Mouse (Mus musculus): ENCODE measurements around the gene Rras2. TPM values are rescaled to one million over a fixed set of nuclear protein-coding genes. Genes with fewer than 3 reads are reported as not detected.

The Rras2 gene
- polyA plus RNA-seq, 1 experiment from 2014 or later = 24.4 TPM

DNA sequence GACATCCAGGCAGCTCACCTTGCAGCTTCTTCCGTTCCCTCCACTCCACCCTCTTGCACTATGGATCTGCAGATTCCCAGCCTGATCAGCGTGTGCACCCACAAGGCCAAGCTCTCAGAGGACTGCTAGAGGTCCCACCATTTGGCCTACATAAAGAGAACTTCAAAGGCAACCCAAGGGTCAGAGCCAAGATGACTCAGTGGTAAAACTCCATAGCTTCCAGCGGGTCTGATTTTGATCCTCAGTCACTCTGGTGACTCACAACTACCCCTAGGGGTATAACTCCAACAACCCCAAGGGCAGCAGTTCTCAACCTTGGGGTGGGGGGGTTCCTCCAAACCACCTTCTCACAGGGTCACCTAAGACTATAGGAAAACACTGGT lies 47.1 kb downstream of the Rras2 start:
- ATAC-seq (ENCODE audit: insufficient number of reproducible peaks, insufficient read depth, low FRiP score, low TSS enrichment) = no peak
- H3K9ac ChIP-seq = no peak overlapping the region
- no peak overlapping the region for H3K4me2 ChIP-seq (replicated peaks)
- no peaks in the 10 kb centered on the region for H3K9me3 ChIP-seq
- no peaks in the 10 kb centered on the region for H3K36me3 ChIP-seq
- peaks cover 33% of the 10 kb centered on the region for H3K4me1 ChIP-seq
- no peak overlapping the region for H3K4me3 ChIP-seq
- H3K27me3 ChIP-seq = no peaks in the 10 kb centered on the region
- no peak overlapping the region for H3K27ac ChIP-seq
- 83% methylated on average over 3 of the region's 3 CpGs for WGBS

DNA sequence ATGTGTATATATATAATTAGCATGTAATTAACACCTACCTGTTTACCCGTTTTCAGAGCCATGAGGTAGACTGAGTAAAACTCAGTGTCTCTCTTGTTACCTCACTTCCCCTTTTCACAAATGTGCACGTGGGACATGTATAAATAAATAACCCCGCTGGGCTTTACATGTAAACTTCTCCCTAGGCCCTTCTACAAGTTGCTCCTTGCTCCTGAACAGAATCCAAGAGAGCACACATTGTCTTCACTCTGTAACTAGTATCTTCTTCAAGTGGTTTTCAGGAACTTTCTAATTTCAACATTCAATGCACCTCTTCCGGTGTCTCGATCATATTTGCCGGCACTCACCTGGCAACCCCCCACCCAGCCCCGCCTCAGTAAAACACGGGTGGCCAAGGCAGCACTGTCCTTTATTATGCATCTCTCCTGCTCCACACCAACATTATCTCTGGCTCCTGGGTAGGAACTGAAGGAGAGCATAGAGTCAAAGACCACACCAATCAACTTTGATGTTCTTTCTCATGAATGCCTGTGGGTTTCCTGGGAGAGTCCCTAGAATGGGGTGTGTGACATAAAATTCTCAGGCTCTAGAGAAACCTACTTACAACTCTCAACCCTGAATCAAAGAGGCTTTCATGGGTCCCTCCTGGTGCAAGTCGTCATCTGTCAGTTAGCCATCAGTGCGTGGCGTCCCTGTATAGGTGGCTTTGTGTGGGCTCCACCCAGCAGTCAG lies 47.7 kb downstream of the Rras2 start:
- Histone ChIP-seq H3K9ac (no peak overlapping the region), H3K36me3 (no peaks in the 10 kb centered on the region), H3K9me3 (no peaks in the 10 kb centered on the region), H3K27me3 (no peaks in the 10 kb centered on the region), H3K4me1 (peaks cover 38% of the 10 kb centered on the region), H3K4me2 (replicated peaks) (no peak overlapping the region), H3K4me3 (no peak overlapping the region), H3K27ac (no peak overlapping the region)
- 82% methylated on average over 11 of the region's 11 CpGs for WGBS
- ATAC-seq (ENCODE audit: insufficient number of reproducible peaks, insufficient read depth, low FRiP score, low TSS enrichment) = no peak

DNA sequence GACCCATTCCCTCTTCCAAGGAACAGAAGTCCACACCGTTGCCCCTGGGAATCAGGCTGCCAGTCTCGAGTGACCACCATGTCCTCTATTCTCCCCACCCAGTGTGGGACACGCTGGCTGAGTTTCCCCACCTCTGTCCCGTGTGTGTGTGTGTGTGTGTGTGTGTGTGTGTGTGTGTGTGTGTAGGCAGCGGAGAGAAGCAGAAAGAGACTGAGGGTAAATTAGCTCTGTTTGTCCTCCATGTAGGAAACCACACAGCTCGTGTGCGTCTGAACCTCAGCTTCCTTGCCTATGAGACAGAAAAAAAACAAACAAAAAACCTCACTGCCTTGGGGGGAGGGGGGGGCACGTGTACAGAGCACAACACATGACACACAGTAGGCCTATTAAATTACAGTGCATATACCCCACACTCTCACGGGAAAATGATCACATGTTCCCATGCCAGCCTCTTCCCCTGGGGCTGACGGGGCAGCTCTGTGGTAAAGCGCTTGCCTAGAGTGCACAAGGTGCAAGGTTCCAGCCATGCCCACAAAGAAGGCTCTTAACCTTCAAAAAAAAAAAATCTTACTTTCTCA lies 48.5 kb downstream of the Rras2 start:
- no peak overlapping the region for H3K9ac ChIP-seq
- H3K27ac ChIP-seq = no peak overlapping the region
- 70% methylated on average over 11 of the region's 11 CpGs for WGBS
- no peaks in the 10 kb centered on the region for H3K27me3 ChIP-seq
- peaks cover 41% of the 10 kb centered on the region for H3K4me1 ChIP-seq
- H3K9me3 ChIP-seq = no peaks in the 10 kb centered on the region
- H3K4me3 ChIP-seq = no peak overlapping the region
- ATAC-seq (ENCODE audit: insufficient number of reproducible peaks, insufficient read depth, low FRiP score, low TSS enrichment) = no peak
- H3K4me2 ChIP-seq (replicated peaks) = no peak overlapping the region
- no peaks in the 10 kb centered on the region for H3K36me3 ChIP-seq

DNA sequence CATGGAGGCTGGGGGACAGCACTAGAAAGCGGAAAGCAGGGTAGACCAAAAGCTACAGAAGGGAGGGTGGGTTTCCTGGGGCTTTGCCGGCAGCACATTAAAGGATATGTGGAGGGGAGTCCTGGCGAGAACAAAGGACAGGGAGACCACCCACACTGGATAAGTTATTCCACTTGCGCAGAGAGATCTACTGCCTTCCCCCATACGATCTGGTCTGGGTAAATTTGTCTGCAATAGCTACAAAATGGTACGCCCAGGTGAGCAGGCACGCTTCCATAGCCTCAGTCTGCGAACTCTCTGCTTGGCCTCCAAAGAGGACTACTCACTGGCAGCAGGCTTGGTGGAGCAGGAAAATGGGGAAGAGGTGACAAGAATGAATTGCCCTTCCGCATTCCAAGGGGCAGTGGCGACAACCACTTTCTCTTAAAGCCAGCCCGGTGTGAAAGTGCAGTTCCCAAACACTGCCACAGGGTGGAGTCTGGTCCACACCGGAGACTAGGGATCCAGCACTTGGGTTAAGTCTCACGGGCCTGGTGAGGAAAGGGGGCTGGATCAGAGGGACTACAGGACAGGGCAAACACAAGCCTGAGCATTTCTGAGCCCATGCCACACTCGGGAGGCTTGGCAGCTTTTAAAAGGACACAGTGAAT lies 50.9 kb downstream of the Rras2 start:
- WGBS = 9% methylated on average over 14 of the region's 14 CpGs

DNA sequence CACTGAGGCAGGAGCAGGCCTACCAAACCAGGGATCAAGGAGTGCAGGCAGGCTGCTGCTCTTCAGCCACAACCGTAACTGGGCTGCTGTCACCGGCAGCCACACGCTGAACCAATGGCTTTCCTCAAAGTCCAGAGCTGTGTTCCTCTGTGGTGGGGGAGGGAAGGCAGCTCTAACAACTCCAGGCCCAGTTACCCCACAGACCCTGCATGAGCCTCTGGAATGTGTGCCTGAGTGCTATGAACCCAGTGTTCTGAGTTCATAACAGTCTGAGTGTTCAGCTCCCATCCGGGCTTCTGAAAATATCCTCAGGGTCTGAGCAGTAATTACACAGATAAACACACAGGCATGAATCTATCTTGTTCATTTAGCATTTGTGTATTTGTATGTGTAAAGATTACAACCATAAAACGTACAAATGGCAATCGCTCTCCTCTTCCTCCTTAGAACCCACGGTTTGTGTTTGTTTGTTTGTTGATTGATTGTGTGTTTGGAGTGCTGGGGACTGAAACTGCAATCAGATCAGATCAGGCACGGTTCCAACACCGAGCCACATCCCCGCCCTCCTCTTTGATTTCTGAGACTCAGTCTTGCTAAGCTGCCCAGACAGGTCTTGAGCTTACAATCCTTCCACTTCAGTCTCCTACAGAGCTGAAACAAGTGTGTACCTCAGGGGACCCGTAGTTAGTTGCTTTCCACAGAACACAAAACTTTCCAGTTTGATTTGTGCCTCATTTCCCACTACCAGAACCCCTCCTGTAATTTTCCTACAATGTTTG lies 52.0 kb downstream of the Rras2 start:
- Histone ChIP-seq H3K27ac (0 out of 2 replicates have a peak overlapping the region, but pooled peaks have one; percentile 52), H3K4me1 (peaks cover 25% of the 10 kb centered on the region), H3K36me3 (no peaks in the 10 kb centered on the region), H3K9ac (no peak overlapping the region), H3K9me3 (no peaks in the 10 kb centered on the region), H3K4me3 (no peak overlapping the region), H3K27me3 (no peaks in the 10 kb centered on the region), H3K4me2 (replicated peaks) (no peak overlapping the region)
- peak; percentile 65 for ATAC-seq (ENCODE audit: insufficient number of reproducible peaks, insufficient read depth, low FRiP score, low TSS enrichment)
- WGBS = 19% methylated on average over 11 of the region's 11 CpGs

More for the DNA sequence above, 50.9 kb downstream of the Rras2 start:
- ATAC-seq (ENCODE audit: insufficient number of reproducible peaks, insufficient read depth, low FRiP score, low TSS enrichment) = peak; percentile 57; the same call in 1 of the 2 replicates
- H3K36me3 ChIP-seq = no peaks in the 10 kb centered on the region
- H3K9me3 ChIP-seq = no peaks in the 10 kb centered on the region
- peak overlapping the region; percentile 49 for H3K4me2 ChIP-seq (replicated peaks)
- no peak overlapping the region for H3K27ac ChIP-seq
- peaks cover 35% of the 10 kb centered on the region for H3K4me1 ChIP-seq
- H3K9ac ChIP-seq = 0 out of 2 replicates have a peak overlapping the region, but pooled peaks have one; percentile 15
- H3K4me3 ChIP-seq = peak overlapping the region; percentile 23; the same call in 1 of the 2 replicates
- H3K27me3 ChIP-seq = no peaks in the 10 kb centered on the region

DNA sequence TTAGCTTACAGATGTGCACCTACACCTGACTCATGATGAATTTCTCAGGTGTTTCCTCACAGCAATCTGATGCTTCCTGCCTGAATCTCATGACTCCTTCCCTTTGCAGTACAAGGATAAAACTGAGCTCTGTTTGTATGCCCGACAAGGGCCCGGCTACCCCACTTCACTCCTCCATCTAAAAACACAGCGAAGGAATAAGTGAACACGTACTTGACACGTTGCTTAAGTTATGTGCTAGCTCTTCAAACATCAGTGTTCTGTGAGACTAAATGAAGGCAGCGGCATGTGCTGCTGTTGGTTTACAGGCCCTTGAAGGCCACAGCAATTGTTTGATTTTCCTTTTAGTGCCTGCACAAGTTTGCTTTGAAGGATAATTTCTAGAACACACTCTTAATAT lies 53.6 kb downstream of the Rras2 start:
- Histone ChIP-seq H3K4me3 (no peak overlapping the region), H3K4me2 (replicated peaks) (no peak overlapping the region), H3K9ac (no peak overlapping the region), H3K4me1 (peaks cover 25% of the 10 kb centered on the region), H3K36me3 (no peaks in the 10 kb centered on the region), H3K9me3 (no peaks in the 10 kb centered on the region), H3K27ac (no peak overlapping the region), H3K27me3 (no peaks in the 10 kb centered on the region)
- WGBS = 88% methylated on average over 6 of the region's 6 CpGs
- ATAC-seq (ENCODE audit: insufficient number of reproducible peaks, insufficient read depth, low FRiP score, low TSS enrichment) = no peak

DNA sequence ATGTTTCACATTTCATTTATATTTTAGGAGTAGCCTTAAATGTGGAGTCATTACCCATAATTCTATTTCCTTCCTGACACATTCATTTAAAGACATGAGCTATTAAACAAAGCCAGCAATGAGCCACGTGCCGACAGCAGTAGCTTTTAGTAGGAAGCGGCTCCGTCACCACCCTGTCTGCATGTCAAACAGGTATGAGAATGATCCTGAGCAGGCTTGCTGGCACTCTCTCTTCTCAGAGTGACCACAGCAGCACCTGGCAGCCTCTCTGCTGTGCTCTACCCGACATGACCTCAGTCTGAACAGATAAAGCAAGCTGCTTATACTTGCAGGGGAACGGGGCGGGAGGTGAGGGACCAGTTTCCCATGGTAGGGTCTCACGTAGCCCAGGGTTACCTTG lies 54.0 kb downstream of the Rras2 start:
- peaks cover 25% of the 10 kb centered on the region for H3K4me1 ChIP-seq
- no peaks in the 10 kb centered on the region for H3K36me3 ChIP-seq
- no peak overlapping the region for H3K9ac ChIP-seq
- no peak for ATAC-seq (ENCODE audit: insufficient number of reproducible peaks, insufficient read depth, low FRiP score, low TSS enrichment)
- H3K4me3 ChIP-seq = no peak overlapping the region
- no peaks in the 10 kb centered on the region for H3K27me3 ChIP-seq
- no peak overlapping the region for H3K4me2 ChIP-seq (replicated peaks)
- H3K27ac ChIP-seq = no peak overlapping the region
- 59% methylated on average over 8 of the region's 8 CpGs for WGBS
- H3K9me3 ChIP-seq = no peaks in the 10 kb centered on the region

DNA sequence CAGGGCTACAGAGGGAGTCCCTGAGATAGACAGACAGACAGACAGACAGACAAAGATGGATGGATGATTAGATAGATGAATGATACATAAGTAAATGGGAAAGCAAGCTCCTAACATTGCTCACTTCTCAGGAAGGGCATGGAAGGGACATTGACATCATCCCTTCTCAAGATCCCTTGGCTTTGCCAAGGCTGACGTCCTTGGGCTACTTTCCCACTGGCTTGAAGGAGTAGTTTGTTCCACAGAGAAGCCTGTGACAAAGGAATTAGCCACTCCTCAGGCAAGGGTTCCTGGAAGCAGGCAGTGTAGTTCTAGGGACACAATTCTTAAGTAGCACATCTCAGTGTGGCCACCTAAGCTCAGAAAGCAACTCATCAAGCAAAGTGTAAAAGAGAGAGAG lies 55.1 kb downstream of the Rras2 start:
- Histone ChIP-seq H3K4me3 (no peak overlapping the region), H3K9me3 (no peaks in the 10 kb centered on the region), H3K9ac (no peak overlapping the region), H3K36me3 (0 out of 2 replicates have a peak, but pooled peaks cover 2% of the 10 kb centered on the region), H3K27me3 (no peaks in the 10 kb centered on the region), H3K4me2 (replicated peaks) (no peak overlapping the region), H3K27ac (no peak overlapping the region), H3K4me1 (peaks cover 25% of the 10 kb centered on the region)
- no peak for ATAC-seq (ENCODE audit: insufficient number of reproducible peaks, insufficient read depth, low FRiP score, low TSS enrichment)
- 66% methylated on average over 1 of the region's 1 CpGs for WGBS

DNA sequence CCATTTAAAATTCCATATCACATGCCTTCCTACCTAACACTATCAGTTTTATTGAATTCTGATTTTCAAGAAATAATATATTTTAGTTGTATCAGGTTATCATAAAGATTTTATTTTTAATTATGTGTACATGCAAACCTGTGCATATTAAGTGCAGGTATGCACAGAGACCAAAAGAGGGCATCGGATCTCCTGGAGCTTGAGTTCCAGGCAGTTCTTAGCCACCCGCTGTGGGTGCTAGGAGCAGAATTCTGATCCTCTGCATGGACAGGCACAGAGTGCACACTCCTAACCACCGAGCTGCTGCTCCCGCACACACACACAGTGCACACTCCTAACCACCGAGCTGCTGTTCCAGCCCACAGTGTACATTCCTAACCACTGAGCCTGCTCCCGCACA lies 57.1 kb downstream of the Rras2 start:
- Histone ChIP-seq H3K27me3 (no peaks in the 10 kb centered on the region), H3K4me2 (replicated peaks) (no peak overlapping the region), H3K27ac (no peak overlapping the region), H3K9me3 (no peaks in the 10 kb centered on the region), H3K4me3 (no peak overlapping the region), H3K4me1 (peaks cover 15% of the 10 kb centered on the region; the same call in 1 of the 2 replicates), H3K36me3 (0 out of 2 replicates have a peak, but pooled peaks cover 2% of the 10 kb centered on the region), H3K9ac (no peak overlapping the region)
- no peak for ATAC-seq (ENCODE audit: insufficient number of reproducible peaks, insufficient read depth, low FRiP score, low TSS enrichment)
- WGBS = 97% methylated on average over 6 of the region's 6 CpGs

DNA sequence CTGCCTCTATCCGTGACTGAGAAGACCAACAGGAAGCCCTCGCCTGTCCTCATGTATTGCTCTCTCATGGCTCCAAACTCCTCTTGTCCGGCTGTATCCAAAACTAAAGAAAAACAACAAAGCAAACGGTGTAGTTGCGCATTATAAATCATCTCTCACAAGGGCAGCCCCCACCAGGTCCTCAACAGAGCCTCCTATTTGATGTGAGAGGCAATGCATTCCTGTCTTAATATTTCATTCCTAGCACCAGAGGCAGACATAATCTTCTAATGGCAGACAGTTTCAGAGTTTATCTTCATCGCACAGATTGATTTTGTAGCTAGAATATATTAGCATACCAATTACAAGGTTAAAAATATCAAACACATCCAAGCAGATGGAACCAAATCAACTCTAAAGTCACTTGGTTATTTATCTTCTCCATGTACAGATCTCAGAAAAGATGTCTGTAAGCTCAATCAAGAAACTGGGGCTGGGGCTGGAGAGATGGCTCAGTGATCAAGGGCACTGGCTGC lies 58.6 kb downstream of the Rras2 start:
- ATAC-seq (ENCODE audit: insufficient number of reproducible peaks, insufficient read depth, low FRiP score, low TSS enrichment) = no peak
- Histone ChIP-seq H3K4me2 (replicated peaks) (no peak overlapping the region), H3K36me3 (0 out of 2 replicates have a peak, but pooled peaks cover 2% of the 10 kb centered on the region), H3K9me3 (no peaks in the 10 kb centered on the region), H3K9ac (no peak overlapping the region), H3K4me1 (peaks cover 6% of the 10 kb centered on the region; the same call in 1 of the 2 replicates), H3K4me3 (no peak overlapping the region), H3K27ac (no peak overlapping the region), H3K27me3 (no peaks in the 10 kb centered on the region)
- 90% methylated on average over 6 of the region's 6 CpGs for WGBS

DNA sequence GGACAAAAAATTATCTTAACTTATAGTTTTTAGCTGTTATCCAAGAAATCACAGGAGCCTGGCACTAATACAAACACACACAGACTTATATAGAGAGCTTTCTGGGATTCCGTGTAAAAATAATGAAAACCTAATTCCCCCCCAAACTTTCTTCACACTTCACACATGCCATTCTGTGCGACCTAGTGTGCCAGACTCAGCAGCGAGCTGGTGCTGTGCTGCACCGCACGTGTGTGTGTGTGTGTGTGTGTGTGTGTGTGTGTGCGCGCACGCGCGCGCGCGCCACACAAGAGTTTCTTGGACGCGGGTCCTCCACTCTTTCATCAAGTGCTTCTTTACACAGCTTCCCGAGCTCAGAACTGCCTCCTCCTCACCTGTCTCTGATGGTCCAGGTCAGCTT lies 59.4 kb downstream of the Rras2 start:
- no peak for ATAC-seq (ENCODE audit: insufficient number of reproducible peaks, insufficient read depth, low FRiP score, low TSS enrichment)
- Histone ChIP-seq H3K27ac (no peak overlapping the region), H3K9ac (no peak overlapping the region), H3K9me3 (no peaks in the 10 kb centered on the region), H3K4me1 (0 out of 2 replicates have a peak, but pooled peaks cover 3% of the 10 kb centered on the region), H3K4me2 (replicated peaks) (no peak overlapping the region), H3K4me3 (no peak overlapping the region), H3K36me3 (0 out of 2 replicates have a peak, but pooled peaks cover 2% of the 10 kb centered on the region), H3K27me3 (no peaks in the 10 kb centered on the region)
- WGBS = 88% methylated on average over 16 of the region's 16 CpGs

Measured in embryonic facial prominence, embryonic 12.5 days (tissue).